Mouse (Mus musculus): ENCODE data around the gene Nrd1. TPM values are rescaled to one million over a fixed set of nuclear protein-coding genes. Genes with fewer than 3 reads are reported as not detected.
A peak's percentile ranks its signal among the peaks of the same experiment; 100 is the strongest.

Gene Nrd1
- total and polyA plus RNA-seq, 2 experiments from 2014 or later = 61.4 to 64.6 TPM

- no peak overlapping the region for H3K4me2 ChIP-seq (ENCODE audit: low read depth, low read length, poor library complexity, severe bottlenecking)
- DNase-seq (ENCODE audit: low spot score) (no peak), ATAC-seq (ENCODE audit: low FRiP score) (no peak)
- H3K4me3 ChIP-seq (ENCODE audit: low read depth, low read length) = no peak overlapping the region
- no peak overlapping the region for H3K27ac ChIP-seq (ENCODE audit: low read depth, low read length)
- H3K9me3 ChIP-seq (ENCODE audit: low read length) = no peaks in the 10 kb centered on the region
- no peaks in the 10 kb centered on the region for H3K36me3 ChIP-seq (ENCODE audit: insufficient read depth, low read length)
- H3K27me3 ChIP-seq (ENCODE audit: insufficient read depth, low read length) = no peaks in the 10 kb centered on the region
- H3K9ac ChIP-seq (replicated peaks; ENCODE audit: low read length, poor library complexity, severe bottlenecking) = no peak overlapping the region
- no peak for TF ChIP-seq CTCF (IDR thresholded peaks at IDR 0.05)
- no peaks in the 10 kb centered on the region for H3K4me1 ChIP-seq (ENCODE audit: insufficient read depth, low read length)
Observed at GRCm38 (mm10) chr4:108990032-108990431, 10.4 kb upstream of the Nrd1 start.

DNA sequence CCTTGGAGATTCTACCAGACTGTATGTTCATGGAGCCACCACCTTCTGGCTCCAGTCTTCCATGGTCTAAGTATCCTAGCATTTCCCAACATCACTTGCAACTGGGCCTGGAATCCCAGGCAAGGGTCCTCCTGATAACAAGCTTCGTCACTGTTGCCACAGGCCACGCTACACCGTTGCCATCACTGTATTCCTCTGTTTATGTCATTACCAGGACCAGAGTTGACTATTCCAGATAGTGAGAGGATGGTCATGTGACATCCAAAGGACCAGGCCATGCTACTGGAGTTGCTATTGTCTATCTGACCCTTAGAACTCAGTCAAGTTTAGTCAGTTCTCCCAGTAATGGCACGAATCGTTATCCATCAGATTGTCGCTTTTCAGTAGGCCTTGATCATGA is 9.9 kb upstream of the Nrd1 start:
- DNase-seq (ENCODE audit: low spot score) = no peak
- H3K9me3 ChIP-seq (ENCODE audit: low read length) = no peaks in the 10 kb centered on the region
- H3K27ac ChIP-seq (ENCODE audit: low read depth, low read length) = no peak overlapping the region
- WGBS = 92% methylated on average over 6 of the region's 6 CpGs
- no peak overlapping the region for H3K9ac ChIP-seq (replicated peaks; ENCODE audit: low read length, poor library complexity, severe bottlenecking)
- H3K4me3 ChIP-seq (ENCODE audit: low read depth, low read length) = no peak overlapping the region
- no peak for ATAC-seq (ENCODE audit: low FRiP score)
- no peaks in the 10 kb centered on the region for H3K4me1 ChIP-seq (ENCODE audit: insufficient read depth, low read length)
- no peak for TF ChIP-seq CTCF (IDR thresholded peaks at IDR 0.05)
- no peaks in the 10 kb centered on the region for H3K36me3 ChIP-seq (ENCODE audit: insufficient read depth, low read length)
- no peaks in the 10 kb centered on the region for H3K27me3 ChIP-seq (ENCODE audit: insufficient read depth, low read length)
- H3K4me2 ChIP-seq (ENCODE audit: low read depth, low read length, poor library complexity, severe bottlenecking) = no peak overlapping the region

DNA sequence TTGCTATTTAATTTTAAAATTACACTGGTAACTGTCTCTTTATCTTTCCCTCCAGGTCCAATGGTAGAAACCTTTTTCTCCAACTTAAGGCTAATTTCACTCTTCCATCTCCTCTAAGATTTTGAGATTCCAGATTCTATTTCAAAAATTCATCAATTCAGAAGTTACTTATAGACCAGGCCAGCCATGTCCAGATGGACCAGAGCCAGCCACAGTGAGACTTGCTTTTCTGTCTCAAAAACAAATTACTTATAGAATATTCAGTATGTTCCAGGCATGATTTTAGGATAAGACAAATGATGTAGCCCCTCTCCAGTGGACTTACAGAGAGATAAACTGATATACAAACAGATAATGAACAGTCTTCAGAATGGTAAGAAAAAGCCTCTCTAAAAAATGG is 8.6 kb upstream of the Nrd1 start:
- no peaks in the 10 kb centered on the region for H3K27me3 ChIP-seq (ENCODE audit: insufficient read depth, low read length)
- no peak overlapping the region for H3K4me3 ChIP-seq (ENCODE audit: low read depth, low read length)
- TF ChIP-seq CTCF (IDR thresholded peaks at IDR 0.05) = no peak
- H3K9ac ChIP-seq (replicated peaks; ENCODE audit: low read length, poor library complexity, severe bottlenecking) = no peak overlapping the region
- H3K4me2 ChIP-seq (ENCODE audit: low read depth, low read length, poor library complexity, severe bottlenecking) = no peak overlapping the region
- no peaks in the 10 kb centered on the region for H3K4me1 ChIP-seq (ENCODE audit: insufficient read depth, low read length)
- H3K36me3 ChIP-seq (ENCODE audit: insufficient read depth, low read length) = no peaks in the 10 kb centered on the region
- no peak overlapping the region for H3K27ac ChIP-seq (ENCODE audit: low read depth, low read length)
- ATAC-seq (ENCODE audit: low FRiP score) = no peak
- DNase-seq (ENCODE audit: low spot score) = no peak
- H3K9me3 ChIP-seq (ENCODE audit: low read length) = no peaks in the 10 kb centered on the region

DNA sequence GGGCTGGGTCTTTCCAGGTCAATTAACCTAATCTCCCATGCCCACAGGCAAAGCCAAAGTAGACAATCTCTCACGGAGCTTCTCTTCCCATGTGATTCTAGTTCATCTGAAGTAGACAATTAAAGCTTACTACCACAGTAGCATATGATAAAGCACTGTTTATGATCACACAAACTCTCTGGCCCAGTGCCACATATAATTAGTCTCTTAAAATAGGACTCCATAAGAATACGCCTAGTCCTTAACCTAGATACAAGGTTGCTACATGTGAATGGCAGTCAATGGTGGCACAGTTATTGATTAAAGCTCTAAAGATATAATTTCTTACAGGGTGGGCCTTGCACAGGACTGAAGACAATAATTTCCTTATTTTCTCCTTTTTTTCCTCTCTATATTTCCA is 7.5 kb upstream of the Nrd1 start:
- Histone ChIP-seq H3K27me3 (ENCODE audit: insufficient read depth, low read length) (no peaks in the 10 kb centered on the region), H3K4me1 (ENCODE audit: insufficient read depth, low read length) (no peaks in the 10 kb centered on the region), H3K4me2 (ENCODE audit: low read depth, low read length, poor library complexity, severe bottlenecking) (no peak overlapping the region), H3K27ac (ENCODE audit: low read depth, low read length) (no peak overlapping the region), H3K9me3 (ENCODE audit: low read length) (no peaks in the 10 kb centered on the region), H3K36me3 (ENCODE audit: insufficient read depth, low read length) (no peaks in the 10 kb centered on the region), H3K9ac (replicated peaks; ENCODE audit: low read length, poor library complexity, severe bottlenecking) (no peak overlapping the region), H3K4me3 (ENCODE audit: low read depth, low read length) (no peak overlapping the region)
- no peak for TF ChIP-seq CTCF (IDR thresholded peaks at IDR 0.05)
- DNase-seq (ENCODE audit: low spot score) (no peak), ATAC-seq (ENCODE audit: low FRiP score) (no peak)
- WGBS = 56% methylated on average over 2 of the region's 2 CpGs

- Histone ChIP-seq H3K4me3 (ENCODE audit: low read depth, low read length) (peak overlapping the region; percentile 80), H3K9ac (replicated peaks; ENCODE audit: low read length, poor library complexity, severe bottlenecking) (peak overlapping the region; percentile 75), H3K27me3 (ENCODE audit: insufficient read depth, low read length) (no peaks in the 10 kb centered on the region), H3K9me3 (ENCODE audit: low read length) (no peaks in the 10 kb centered on the region), H3K36me3 (ENCODE audit: insufficient read depth, low read length) (peaks cover 2% of the 10 kb centered on the region; the same call in 1 of the 2 replicates), H3K4me1 (ENCODE audit: insufficient read depth, low read length) (peaks cover 13% of the 10 kb centered on the region), H3K4me2 (ENCODE audit: low read depth, low read length, poor library complexity, severe bottlenecking) (peak overlapping the region; percentile 76), H3K27ac (ENCODE audit: low read depth, low read length) (peak overlapping the region; percentile 91)
- under 1% methylated on average over 18 of the region's 18 CpGs for WGBS
- no peak for TF ChIP-seq CTCF (IDR thresholded peaks at IDR 0.05)
- no peak for ATAC-seq (ENCODE audit: low FRiP score)
- peak; percentile 17 for DNase-seq (ENCODE audit: low spot score)
Observed at GRCm38 (mm10) chr4:109000961-109001360, 506 bp downstream of the Nrd1 start.

DNA sequence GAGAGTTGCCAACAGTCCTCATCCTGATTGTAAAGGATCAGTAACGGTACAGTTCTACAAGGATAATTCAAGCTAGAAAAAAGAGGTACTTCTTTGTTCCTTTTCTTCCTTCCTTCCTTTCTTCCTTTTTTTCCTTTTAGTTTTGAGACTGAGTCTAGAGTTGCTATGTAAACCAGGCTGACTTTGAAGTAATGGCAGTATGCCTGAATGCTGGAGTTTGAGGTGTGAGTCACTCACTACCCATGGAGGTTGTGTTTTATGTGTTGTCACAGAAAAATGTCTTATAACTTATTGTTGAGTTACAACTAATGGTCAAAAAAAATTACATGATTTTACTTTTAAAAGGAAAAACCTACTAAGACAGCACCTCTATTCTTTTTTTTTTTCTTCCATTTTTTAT is 7.6 kb downstream of the Nrd1 start:
- no peak for TF ChIP-seq CTCF (IDR thresholded peaks at IDR 0.05)
- Histone ChIP-seq H3K4me1 (ENCODE audit: insufficient read depth, low read length) (no peaks in the 10 kb centered on the region), H3K9me3 (ENCODE audit: low read length) (no peaks in the 10 kb centered on the region), H3K4me2 (ENCODE audit: low read depth, low read length, poor library complexity, severe bottlenecking) (no peak overlapping the region), H3K27me3 (ENCODE audit: insufficient read depth, low read length) (no peaks in the 10 kb centered on the region), H3K4me3 (ENCODE audit: low read depth, low read length) (no peak overlapping the region), H3K27ac (ENCODE audit: low read depth, low read length) (no peak overlapping the region), H3K36me3 (ENCODE audit: insufficient read depth, low read length) (peaks cover 2% of the 10 kb centered on the region; the same call in 1 of the 2 replicates), H3K9ac (replicated peaks; ENCODE audit: low read length, poor library complexity, severe bottlenecking) (no peak overlapping the region)
- 77% methylated on average over 1 of the region's 1 CpGs for WGBS
- ATAC-seq (ENCODE audit: low FRiP score) (no peak), DNase-seq (ENCODE audit: low spot score) (no peak)
